Mouse (Mus musculus): Measurements from ENCODE around the gene Fam173b. TPM values are rescaled to one million over a fixed set of nuclear protein-coding genes. Genes with fewer than 3 reads are reported as not detected.
A peak's percentile ranks its signal among the peaks of the same experiment; 100 is the strongest.

Gene Fam173b
- polyA plus RNA-seq, 1 experiment = 0.71 TPM

DNA sequence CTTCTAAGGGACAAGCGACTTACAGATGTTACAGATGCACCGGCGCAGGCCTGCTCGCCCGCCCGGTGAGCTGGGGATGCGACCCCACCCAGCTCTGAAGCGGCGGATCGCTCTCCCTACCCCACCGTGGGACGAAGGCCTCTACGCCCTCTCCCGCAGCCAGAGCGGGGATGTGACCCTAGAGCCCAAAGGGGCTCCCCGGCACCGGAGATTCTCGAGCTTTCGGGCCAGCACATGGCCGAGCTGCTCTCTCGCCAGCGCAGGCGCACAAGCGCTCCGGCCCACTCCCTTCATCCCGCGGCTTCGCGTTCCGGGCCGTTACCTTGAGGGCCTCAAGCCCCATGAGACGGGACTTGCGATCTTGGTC lies 390 bp upstream of the Fam173b start:
- no peak for TF ChIP-seq GATA1 (IDR thresholded peaks at IDR 0.05; ENCODE audit: low read length)
- no peak for TF ChIP-seq TAL1 (IDR thresholded peaks at IDR 0.05; ENCODE audit: low read length)
- peaks cover 31% of the 10 kb centered on the region for H3K36me3 ChIP-seq (ENCODE audit: control insufficient read depth)
- H3K4me1 ChIP-seq (ENCODE audit: control insufficient read depth) = peaks cover 40% of the 10 kb centered on the region
- H3K4me3 ChIP-seq (replicated peaks) = peak overlapping the region; percentile 79
- no peaks in the 10 kb centered on the region for H3K9me3 ChIP-seq (ENCODE audit: control insufficient read depth, low read length)
- no peaks in the 10 kb centered on the region for H3K27me3 ChIP-seq (ENCODE audit: control insufficient read depth)

DNA sequence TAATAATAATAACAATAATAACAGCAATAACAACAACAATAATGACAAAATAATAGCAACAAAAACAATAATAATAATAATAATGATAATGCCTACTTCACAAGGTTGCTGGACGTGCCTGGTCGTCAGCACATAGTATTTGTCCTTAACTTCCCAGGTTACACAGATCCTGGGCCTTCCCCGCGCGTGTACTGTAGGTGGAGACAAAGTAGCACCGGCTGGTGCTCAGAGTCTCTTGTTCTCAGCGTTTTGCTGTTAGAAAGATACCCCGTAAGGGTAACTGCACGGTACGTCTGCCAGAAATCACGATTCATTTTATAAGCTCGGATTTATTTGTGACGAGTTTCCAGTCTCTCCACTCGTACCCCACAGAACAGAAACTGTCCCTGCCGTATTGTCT lies 774 bp downstream of the Fam173b start:
- Histone ChIP-seq H3K36me3 (ENCODE audit: control insufficient read depth) (peaks cover 23% of the 10 kb centered on the region), H3K27me3 (ENCODE audit: control insufficient read depth) (no peaks in the 10 kb centered on the region), H3K4me3 (replicated peaks) (peak overlapping the region; percentile 79), H3K4me1 (ENCODE audit: control insufficient read depth) (peaks cover 43% of the 10 kb centered on the region), H3K9me3 (ENCODE audit: control insufficient read depth, low read length) (no peaks in the 10 kb centered on the region)
- TF ChIP-seq TAL1 (IDR thresholded peaks at IDR 0.05; ENCODE audit: low read length) = no peak
- no peak for TF ChIP-seq GATA1 (IDR thresholded peaks at IDR 0.05; ENCODE audit: low read length)

DNA sequence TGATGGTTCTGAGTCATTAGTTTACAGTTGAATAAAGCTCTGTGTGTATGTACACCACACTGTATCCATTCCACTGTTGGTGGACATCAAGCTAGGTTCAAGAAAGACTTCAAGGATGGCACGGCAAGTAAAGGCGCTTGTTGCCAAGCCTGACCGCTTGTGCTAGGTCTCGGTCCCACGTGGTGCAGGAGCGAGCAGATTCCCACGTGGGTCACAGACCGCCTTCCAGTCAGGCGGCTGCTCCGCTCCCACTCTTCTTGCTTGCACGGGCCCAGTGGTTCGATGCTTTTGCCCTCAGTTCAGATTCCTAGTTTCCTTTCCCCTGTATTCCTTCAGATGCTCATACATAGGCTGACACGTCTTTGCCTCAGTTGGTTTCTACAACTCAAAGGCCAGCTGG lies 1.5 kb downstream of the Fam173b start:
- H3K4me1 ChIP-seq (ENCODE audit: control insufficient read depth) = peaks cover 43% of the 10 kb centered on the region
- no peaks in the 10 kb centered on the region for H3K9me3 ChIP-seq (ENCODE audit: control insufficient read depth, low read length)

DNA sequence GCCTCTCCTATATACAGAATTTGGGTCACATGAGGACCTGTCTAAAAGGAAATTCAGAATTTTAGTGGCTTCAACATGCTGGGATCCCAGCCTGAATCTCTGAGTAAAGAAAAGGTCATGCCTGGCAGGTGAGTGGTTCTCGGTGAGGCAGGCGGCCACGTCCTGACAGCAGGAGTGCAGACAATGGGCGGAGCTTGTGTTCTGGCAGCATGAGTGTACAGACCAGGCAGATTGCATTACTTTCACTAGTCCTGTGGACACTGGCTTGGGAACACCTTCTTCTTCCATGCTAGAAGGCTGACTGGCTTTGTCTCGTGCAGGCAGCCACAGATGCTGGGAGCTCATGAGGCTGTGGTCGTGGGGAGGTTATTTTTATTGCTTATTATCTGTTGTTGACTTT lies 5.2 kb downstream of the Fam173b start:
- TF ChIP-seq GATA1 (IDR thresholded peaks at IDR 0.05; ENCODE audit: low read length) (no peak), TAL1 (IDR thresholded peaks at IDR 0.05; ENCODE audit: low read length) (no peak)
- H3K27me3 ChIP-seq (ENCODE audit: control insufficient read depth) = no peaks in the 10 kb centered on the region
- H3K4me3 ChIP-seq (replicated peaks) = no peak overlapping the region
- peaks cover 31% of the 10 kb centered on the region for H3K36me3 ChIP-seq (ENCODE audit: control insufficient read depth)
- H3K4me1 ChIP-seq (ENCODE audit: control insufficient read depth) = peaks cover 13% of the 10 kb centered on the region
- no peaks in the 10 kb centered on the region for H3K9me3 ChIP-seq (ENCODE audit: control insufficient read depth, low read length)

More for the DNA sequence above, 1.5 kb downstream of the Fam173b start:
- H3K27me3 ChIP-seq (ENCODE audit: control insufficient read depth) = no peaks in the 10 kb centered on the region
- TF ChIP-seq GATA1 (IDR thresholded peaks at IDR 0.05; ENCODE audit: low read length) (no peak), TAL1 (IDR thresholded peaks at IDR 0.05; ENCODE audit: low read length) (no peak)
- peaks cover 21% of the 10 kb centered on the region for H3K36me3 ChIP-seq (ENCODE audit: control insufficient read depth)
- peak overlapping the region; percentile 79 for H3K4me3 ChIP-seq (replicated peaks)

DNA sequence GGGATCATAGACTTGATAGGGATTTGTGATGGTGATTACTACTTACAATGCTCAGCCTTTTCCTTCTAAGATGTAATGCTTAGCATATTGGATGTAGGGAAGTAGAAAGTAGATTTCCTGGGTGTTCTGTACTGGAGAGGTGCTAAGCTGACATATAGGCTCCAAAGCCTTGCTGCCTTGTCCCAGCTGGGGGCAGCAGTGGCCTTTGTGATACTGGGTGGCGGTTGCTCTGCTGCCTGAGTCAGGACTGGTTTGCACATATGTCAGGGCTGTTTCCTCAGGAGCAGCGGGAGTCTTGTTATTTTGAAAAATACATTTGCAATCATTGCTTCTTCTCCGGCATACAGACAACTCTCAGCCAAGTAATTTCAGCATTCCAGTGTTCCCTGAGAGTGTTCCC lies 9.4 kb downstream of the Fam173b start:
- Histone ChIP-seq H3K9me3 (ENCODE audit: control insufficient read depth, low read length) (no peaks in the 10 kb centered on the region), H3K36me3 (ENCODE audit: control insufficient read depth) (peaks cover 53% of the 10 kb centered on the region), H3K4me3 (replicated peaks) (no peak overlapping the region), H3K4me1 (ENCODE audit: control insufficient read depth) (peaks cover 3% of the 10 kb centered on the region), H3K27me3 (ENCODE audit: control insufficient read depth) (no peaks in the 10 kb centered on the region)
- TF ChIP-seq TAL1 (IDR thresholded peaks at IDR 0.05; ENCODE audit: low read length) = no peak
- no peak for TF ChIP-seq GATA1 (IDR thresholded peaks at IDR 0.05; ENCODE audit: low read length)

DNA sequence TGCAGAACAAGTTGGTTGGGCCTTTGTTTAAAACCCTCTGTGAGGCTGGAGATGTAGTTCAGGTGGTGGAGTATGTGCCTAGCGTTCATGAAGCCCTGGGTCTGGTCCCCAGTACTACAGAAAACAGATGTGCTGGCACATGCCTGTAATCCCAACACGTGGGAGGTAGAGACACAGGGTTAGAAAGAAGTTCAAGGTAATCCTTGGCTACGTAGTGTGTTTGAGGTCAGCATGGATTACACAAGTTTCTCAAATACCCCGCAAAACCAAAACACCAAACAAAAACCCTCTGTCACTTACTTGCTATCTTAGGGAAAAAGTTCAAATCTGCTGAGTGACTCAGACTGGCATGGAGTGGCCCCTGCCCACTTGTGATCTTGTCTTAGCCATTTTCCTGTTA lies 10.3 kb downstream of the Fam173b start:
- TF ChIP-seq TAL1 (IDR thresholded peaks at IDR 0.05; ENCODE audit: low read length) = no peak
- no peak for TF ChIP-seq GATA1 (IDR thresholded peaks at IDR 0.05; ENCODE audit: low read length)
- Histone ChIP-seq H3K9me3 (ENCODE audit: control insufficient read depth, low read length) (no peaks in the 10 kb centered on the region), H3K4me3 (replicated peaks) (no peak overlapping the region), H3K4me1 (ENCODE audit: control insufficient read depth) (peaks cover under 1% of the 10 kb centered on the region; the same call in 1 of the 2 replicates), H3K27me3 (ENCODE audit: control insufficient read depth) (no peaks in the 10 kb centered on the region), H3K36me3 (ENCODE audit: control insufficient read depth) (peaks cover 56% of the 10 kb centered on the region)

DNA sequence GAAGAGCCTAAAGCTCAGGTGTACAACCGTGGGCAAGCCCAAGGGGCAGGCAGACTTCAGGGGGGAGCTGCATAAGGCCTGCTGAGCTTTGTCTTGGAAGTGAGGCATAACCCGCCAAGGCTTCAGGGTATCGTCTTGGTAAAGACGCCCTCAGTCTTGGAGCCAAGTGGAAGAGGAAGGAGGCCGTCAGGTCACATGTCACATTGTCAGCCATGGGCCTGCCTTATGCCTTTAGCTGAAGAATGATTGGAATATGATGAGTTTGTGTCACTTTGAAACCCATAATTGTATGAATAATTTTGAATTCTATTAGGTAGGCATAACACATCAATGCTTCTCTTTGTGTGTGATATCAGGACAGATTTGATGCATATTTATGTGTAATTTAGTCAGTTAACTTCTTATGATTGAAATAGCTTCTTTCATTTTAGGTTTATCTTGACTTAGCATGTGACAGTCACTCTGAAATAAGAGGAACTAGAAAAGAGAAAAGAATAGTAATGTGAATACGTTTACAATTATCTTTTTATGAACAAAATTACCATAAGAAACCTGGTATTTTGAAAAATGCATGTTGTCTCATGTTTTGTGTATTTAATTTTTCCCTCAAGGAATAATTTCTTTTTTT lies 12.3 kb downstream of the Fam173b start:
- Histone ChIP-seq H3K36me3 (ENCODE audit: control insufficient read depth) (peaks cover 66% of the 10 kb centered on the region), H3K4me3 (replicated peaks) (no peak overlapping the region), H3K9me3 (ENCODE audit: control insufficient read depth, low read length) (no peaks in the 10 kb centered on the region), H3K27me3 (ENCODE audit: control insufficient read depth) (no peaks in the 10 kb centered on the region), H3K4me1 (ENCODE audit: control insufficient read depth) (no peaks in the 10 kb centered on the region)
- TF ChIP-seq TAL1 (IDR thresholded peaks at IDR 0.05; ENCODE audit: low read length) = no peak
- no peak for TF ChIP-seq GATA1 (IDR thresholded peaks at IDR 0.05; ENCODE audit: low read length)

DNA sequence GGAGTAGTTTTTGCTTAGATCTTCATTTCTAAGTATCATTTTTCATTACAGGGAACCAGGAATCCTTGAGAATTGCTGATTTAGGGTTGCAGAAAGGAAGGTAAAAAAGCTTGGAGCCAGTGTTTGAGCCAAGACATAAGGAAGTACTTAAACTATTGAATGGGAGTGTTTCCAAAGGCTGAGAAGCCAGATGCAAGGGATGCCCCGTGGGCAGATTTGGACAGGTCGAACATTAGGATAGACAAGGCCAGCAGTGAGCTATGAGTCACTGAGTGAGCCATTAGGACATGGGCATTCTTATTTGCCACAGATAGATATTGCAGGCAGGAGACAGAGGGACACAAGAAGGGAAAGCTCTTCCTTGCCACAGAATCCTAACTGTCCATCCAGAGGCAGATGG lies 13.0 kb downstream of the Fam173b start:
- no peaks in the 10 kb centered on the region for H3K4me1 ChIP-seq (ENCODE audit: control insufficient read depth)
- H3K27me3 ChIP-seq (ENCODE audit: control insufficient read depth) = no peaks in the 10 kb centered on the region
- no peak for TF ChIP-seq GATA1 (IDR thresholded peaks at IDR 0.05; ENCODE audit: low read length)
- TF ChIP-seq TAL1 (IDR thresholded peaks at IDR 0.05; ENCODE audit: low read length) = no peak
- H3K9me3 ChIP-seq (ENCODE audit: control insufficient read depth, low read length) = no peaks in the 10 kb centered on the region
- peaks cover 66% of the 10 kb centered on the region for H3K36me3 ChIP-seq (ENCODE audit: control insufficient read depth)
- no peak overlapping the region for H3K4me3 ChIP-seq (replicated peaks)

DNA sequence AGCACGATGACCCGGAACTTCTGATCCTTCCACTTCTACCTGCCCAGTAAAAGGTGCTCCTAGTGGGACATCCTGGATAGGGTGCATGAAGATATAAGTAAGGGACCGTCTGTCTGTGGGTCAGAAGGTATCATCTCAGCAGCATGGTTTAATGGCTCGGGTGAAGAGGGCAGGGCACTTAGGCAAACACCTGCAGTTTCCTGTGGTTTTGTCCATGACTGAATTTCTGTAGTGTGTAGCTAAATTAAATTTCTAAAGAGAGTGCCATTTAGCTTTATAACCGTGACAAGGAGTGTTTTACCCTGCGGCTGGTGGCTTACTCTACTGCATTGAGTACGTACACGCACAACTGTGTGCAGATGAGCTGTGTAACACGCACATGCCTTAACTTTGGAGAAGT lies 15.6 kb downstream of the Fam173b start:
- Histone ChIP-seq H3K9me3 (ENCODE audit: control insufficient read depth, low read length) (no peaks in the 10 kb centered on the region), H3K27me3 (ENCODE audit: control insufficient read depth) (no peaks in the 10 kb centered on the region), H3K36me3 (ENCODE audit: control insufficient read depth) (peaks cover 63% of the 10 kb centered on the region), H3K4me1 (ENCODE audit: control insufficient read depth) (no peaks in the 10 kb centered on the region), H3K4me3 (replicated peaks) (no peak overlapping the region)
- TF ChIP-seq GATA1 (IDR thresholded peaks at IDR 0.05; ENCODE audit: low read length) (no peak), TAL1 (IDR thresholded peaks at IDR 0.05; ENCODE audit: low read length) (no peak)

DNA sequence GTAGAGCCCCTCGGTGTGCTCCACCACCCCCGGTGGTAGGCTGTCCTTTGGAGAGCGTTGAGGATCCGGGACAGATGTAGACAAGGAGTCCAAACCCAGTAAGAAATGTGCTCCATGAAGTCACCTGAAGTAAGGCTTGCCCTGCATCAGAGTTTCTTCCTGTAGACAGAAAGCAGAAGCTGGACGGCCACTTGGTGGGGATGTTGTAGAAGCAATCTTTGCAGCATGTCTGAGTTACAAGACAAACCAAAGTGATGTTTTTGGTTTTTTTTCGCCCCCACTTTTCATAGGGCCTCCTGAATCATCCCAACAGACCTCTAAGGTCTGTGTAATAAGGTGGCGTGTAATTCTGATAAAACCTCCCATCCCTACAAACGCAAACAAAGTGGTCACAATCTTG lies 17.9 kb downstream of the Fam173b start:
- no peaks in the 10 kb centered on the region for H3K9me3 ChIP-seq (ENCODE audit: control insufficient read depth, low read length)
- no peaks in the 10 kb centered on the region for H3K27me3 ChIP-seq (ENCODE audit: control insufficient read depth)
- TF ChIP-seq TAL1 (IDR thresholded peaks at IDR 0.05; ENCODE audit: low read length) (no peak), GATA1 (IDR thresholded peaks at IDR 0.05; ENCODE audit: low read length) (no peak)
- H3K36me3 ChIP-seq (ENCODE audit: control insufficient read depth) = peaks cover 52% of the 10 kb centered on the region
- no peak overlapping the region for H3K4me3 ChIP-seq (replicated peaks)
- H3K4me1 ChIP-seq (ENCODE audit: control insufficient read depth) = no peaks in the 10 kb centered on the region

All from erythroblast, embryonic 14.5 days (primary cell).